Mouse (Mus musculus) heart, embryonic 14.5 days (tissue): Measurements from ENCODE around the gene Slc17a9. TPM values are rescaled to one million over a fixed set of nuclear protein-coding genes. Genes with fewer than 3 reads are reported as not detected.
A peak's percentile ranks its signal among the peaks of the same experiment; 100 is the strongest.

Experiments used
- ATAC-seq: fragments of 200-750 bp; cut with Nextera tagmentation; 2 replicates; pipeline ENCODE4 v1.8.0; 2017; ENCODE audit warnings: low read depth, moderate TSS enrichment; ENCODE audit not compliant: insufficient number of reproducible peaks, insufficient read depth, low FRiP score
- H3K27ac ChIP-seq, 2 experiments: fragments of 200-500 bp in 1 of 2; fragments of 300-500 bp in 1 of 2; sonication (generic) in 1 of 2; replicated peaks in 1 of 2; 2 replicates each; pipeline ENCODE4 v1.5.1; 2012 to 2014; ENCODE audit warnings: low read depth in 2 of 2, low read length in 2 of 2, control low read depth in 1 of 2, mild to moderate bottlenecking in 1 of 2, mixed read lengths in 1 of 2; ENCODE audit not compliant: control insufficient read depth in 1 of 2, insufficient read depth in 1 of 2
- H3K27me3 ChIP-seq: fragments of 300-500 bp; sonication (generic); 2 replicates; pipeline ENCODE4 v1.6.1; 2014; ENCODE audit warnings: mild to moderate bottlenecking, low read length, control low read depth; ENCODE audit not compliant: control insufficient read depth, insufficient read depth
- H3K36me3 ChIP-seq: fragments of 300-500 bp; sonication (generic); 2 replicates; pipeline ENCODE4 v1.6.1; 2014; ENCODE audit warnings: mild to moderate bottlenecking, control low read depth, low read length, mixed read lengths; ENCODE audit not compliant: control insufficient read depth, insufficient read depth
- H3K4me1 ChIP-seq, 2 experiments: fragments of 200-500 bp in 1 of 2; fragments of 300-500 bp in 1 of 2; sonication (generic) in 1 of 2; 2 replicates each; pipeline ENCODE4 v1.6.1; 2012 to 2014; ENCODE audit warnings: low read length in 2 of 2, control low read depth in 1 of 2, mixed read lengths in 1 of 2; ENCODE audit not compliant: control insufficient read depth in 2 of 2, insufficient read depth in 2 of 2
- H3K4me2 ChIP-seq: fragments of 300-500 bp; sonication (generic); 2 replicates; pipeline ENCODE4 v1.6.1; 2014; ENCODE audit warnings: mild to moderate bottlenecking, low read length
- H3K4me3 ChIP-seq, 2 experiments: fragments of 200-500 bp in 1 of 2; fragments of 300-500 bp in 1 of 2; sonication (generic) in 1 of 2; 2 replicates each; pipeline ENCODE4 v1.5.1; 2012 to 2014; ENCODE audit warnings: low read length in 2 of 2, mild to moderate bottlenecking in 2 of 2, control low read depth in 1 of 2, low read depth in 1 of 2, moderate library complexity in 1 of 2; ENCODE audit not compliant: control insufficient read depth in 1 of 2, insufficient read depth in 1 of 2
- H3K9ac ChIP-seq: fragments of 300-500 bp; sonication (generic); 2 replicates; pipeline ENCODE4 v1.6.1; 2014; ENCODE audit warnings: mild to moderate bottlenecking, low read length
- H3K9me3 ChIP-seq: fragments of 300-500 bp; sonication (generic); 2 replicates; pipeline ENCODE4 v1.6.1; 2016; ENCODE audit warnings: low read length, control low read depth; ENCODE audit not compliant: control insufficient read depth
- WGBS: fragments of 180-500 bp; shearing (Covaris S2); extraction: QIAGEN DNeasy Blood & Tissue Kit; methylation state at CpG from one replicate; pipeline ENCODE4 v1.1.7; 2014; 5-methylcytosine and 5-hydroxymethylcytosine counted together
- polyA plus RNA-seq: library from polyadenylated mRNA; unstranded; fragments of >200 nt; fragmentation: Nextera tagmentation; extraction: Ambion mirVana; gene quantifications from 2 replicates; pipeline ENCODE4 v1.2.1, GENCODE M21; 2014

Gene Slc17a9
- polyA plus RNA-seq, 1 experiment from 2014 or later = 0.55 TPM

GRCm38 (mm10) chr2:180692630-180693029 lies 32.4 kb upstream of the Slc17a9 start:
- no peaks in the 10 kb centered on the region for H3K9me3 ChIP-seq
- H3K27ac ChIP-seq = peak overlapping the region; percentile 44 to 68
- no peaks in the 10 kb centered on the region for H3K27me3 ChIP-seq
- ATAC-seq = peak; percentile 59; the same call in 1 of the 2 replicates
- H3K4me1 ChIP-seq = peaks cover 0 to 19% of the 10 kb centered on the region in 2 experiments; a peak in 3 of 4 replicates
- WGBS = 0% methylated on average over 1 of the region's 1 CpGs
- peaks cover 37% of the 10 kb centered on the region for H3K36me3 ChIP-seq
- H3K4me3 ChIP-seq = peak overlapping the region in 1 of 2 experiments; percentile 14; a peak in 2 of 4 replicates
- peak overlapping the region; percentile 51 for H3K4me2 ChIP-seq
- H3K9ac ChIP-seq = peak overlapping the region; percentile 42

GRCm38 (mm10) chr2:180695176-180695575 lies 29.9 kb upstream of the Slc17a9 start:
- Histone ChIP-seq H3K9ac (no peak overlapping the region), H3K9me3 (no peaks in the 10 kb centered on the region), H3K4me3 (no peak overlapping the region), H3K4me1 (peaks cover 0 to 28% of the 10 kb centered on the region in 2 experiments; a peak in 3 of 4 replicates), H3K27ac (no peak overlapping the region), H3K4me2 (no peak overlapping the region), H3K27me3 (no peaks in the 10 kb centered on the region), H3K36me3 (peaks cover 11% of the 10 kb centered on the region)
- WGBS = 61% methylated on average over 2 of the region's 2 CpGs
- no peak for ATAC-seq

- no peaks in the 10 kb centered on the region for H3K27me3 ChIP-seq
- peak overlapping the region in 1 of 2 experiments; percentile 69; a peak in 2 of 4 replicates for H3K4me3 ChIP-seq
- no peak overlapping the region for H3K27ac ChIP-seq
- peak overlapping the region; percentile 95 for H3K9ac ChIP-seq
- ATAC-seq = no peak
- H3K4me1 ChIP-seq = peaks cover 8 to 48% of the 10 kb centered on the region in 2 experiments
- peak overlapping the region; percentile 84 for H3K4me2 ChIP-seq
- H3K36me3 ChIP-seq = no peaks in the 10 kb centered on the region
- WGBS = 71% methylated on average over 5 of the region's 5 CpGs
- H3K9me3 ChIP-seq = no peaks in the 10 kb centered on the region
These were observed 24.6 kb upstream of the Slc17a9 start for GRCm38 (mm10) chr2:180700457-180700856.

- 0 out of 2 replicates have a peak, but pooled peaks cover 3% of the 10 kb centered on the region for H3K36me3 ChIP-seq
- peaks cover 8 to 48% of the 10 kb centered on the region in 2 experiments for H3K4me1 ChIP-seq
- ATAC-seq = no peak
- H3K27ac ChIP-seq = peak overlapping the region; percentile 96 to 97
- peak overlapping the region; percentile 95 for H3K9ac ChIP-seq
- WGBS = 3% methylated on average over 26 of the region's 26 CpGs
- no peaks in the 10 kb centered on the region for H3K9me3 ChIP-seq
- H3K27me3 ChIP-seq = no peaks in the 10 kb centered on the region
- peak overlapping the region; percentile 84 for H3K4me2 ChIP-seq
- H3K4me3 ChIP-seq = peak overlapping the region; percentile 69 to 92
These were observed 23.9 kb upstream of the Slc17a9 start for GRCm38 (mm10) chr2:180701053-180701766.

GRCm38 (mm10) chr2:180701767-180702621 lies 23.1 kb upstream of the Slc17a9 start:
- Histone ChIP-seq H3K9ac (peak overlapping the region; percentile 95), H3K36me3 (peaks cover 5% of the 10 kb centered on the region; the same call in 1 of the 2 replicates), H3K27ac (peak overlapping the region; percentile 96 to 97), H3K4me1 (peaks cover 8 to 44% of the 10 kb centered on the region in 2 experiments), H3K9me3 (no peaks in the 10 kb centered on the region), H3K4me2 (peak overlapping the region; percentile 84), H3K27me3 (no peaks in the 10 kb centered on the region), H3K4me3 (peak overlapping the region; percentile 69 to 92)
- WGBS = under 1% methylated on average over 66 of the region's 66 CpGs
- ATAC-seq = peak; percentile 92

- 33% methylated on average over 4 of the region's 4 CpGs for WGBS
- peaks cover 5% of the 10 kb centered on the region; the same call in 1 of the 2 replicates for H3K36me3 ChIP-seq
- H3K4me3 ChIP-seq = peak overlapping the region; percentile 69 to 92
- peak overlapping the region; percentile 96 to 97 for H3K27ac ChIP-seq
- H3K27me3 ChIP-seq = no peaks in the 10 kb centered on the region
- H3K4me1 ChIP-seq = peaks cover 8 to 44% of the 10 kb centered on the region in 2 experiments
- no peak for ATAC-seq
- H3K9ac ChIP-seq = peak overlapping the region; percentile 95
- no peaks in the 10 kb centered on the region for H3K9me3 ChIP-seq
- H3K4me2 ChIP-seq = peak overlapping the region; percentile 84
These were observed 22.3 kb upstream of the Slc17a9 start for GRCm38 (mm10) chr2:180702701-180703149.

- no peak for ATAC-seq
- H3K27ac ChIP-seq = peak overlapping the region in 1 of 2 experiments; percentile 96; a peak in 1 of 4 replicates
- H3K9me3 ChIP-seq = no peaks in the 10 kb centered on the region
- peaks cover 5% of the 10 kb centered on the region; the same call in 1 of the 2 replicates for H3K36me3 ChIP-seq
- no peaks in the 10 kb centered on the region for H3K27me3 ChIP-seq
- WGBS = 68% methylated on average over 5 of the region's 5 CpGs
- no peak overlapping the region for H3K9ac ChIP-seq
- no peak overlapping the region for H3K4me3 ChIP-seq
- peak overlapping the region; percentile 84; the same call in 1 of the 2 replicates for H3K4me2 ChIP-seq
- peaks cover 8 to 44% of the 10 kb centered on the region in 2 experiments for H3K4me1 ChIP-seq
These were observed 21.9 kb upstream of the Slc17a9 start for GRCm38 (mm10) chr2:180703175-180703574.
